Mouse (Mus musculus): ENCODE results near the gene Krt36. TPM values are rescaled to one million over a fixed set of nuclear protein-coding genes. Genes with fewer than 3 reads are reported as not detected.
A peak's percentile ranks its signal among the peaks of the same experiment; 100 is the strongest.

Krt36 gene
- total and polyA plus RNA-seq, 3 experiments: not detected

GRCm38 (mm10) chr11:100058875-100059274 lies 46.6 kb downstream of the Krt36 start:
- no peaks in the 10 kb centered on the region for H3K27me3 ChIP-seq (ENCODE audit: control insufficient read depth in 1 of 2, insufficient read depth in 2 of 2, low read length in 2 of 2)
- peak; percentile 3 for DNase-seq (ENCODE audit: low read depth, low spot score)
- H3K36me3 ChIP-seq (ENCODE audit: control insufficient read depth in 1 of 2, insufficient read depth in 2 of 2, low read length in 2 of 2): no peaks in the 10 kb centered on the region
- H3K9me3 ChIP-seq (replicated peaks; ENCODE audit: insufficient read depth, low read length): no peaks in the 10 kb centered on the region
- H3K79me2 ChIP-seq (ENCODE audit: control insufficient read depth, insufficient read depth, low read length, poor library complexity): no peaks in the 10 kb centered on the region
- no peak overlapping the region for H3K27ac ChIP-seq (ENCODE audit: control insufficient read depth, low read depth, low read length)
- TF ChIP-seq POLR2AphosphoS5 (IDR thresholded peaks at IDR 0.05; ENCODE audit: borderline replicate concordance, low read depth, low read length): no peak
- TF ChIP-seq ETS1 (IDR thresholded peaks at IDR 0.05; ENCODE audit: low read depth, low read length): no peak
- no peak for TF ChIP-seq TAL1 (IDR thresholded peaks at IDR 0.05; ENCODE audit: low read length)
- TF ChIP-seq RAD21 (IDR thresholded peaks at IDR 0.05; ENCODE audit: low read depth, low read length): no peak
- TF ChIP-seq RCOR1 (IDR thresholded peaks at IDR 0.05; ENCODE audit: low read depth, low read length): no peak
- no peak for TF ChIP-seq E2F4 (IDR thresholded peaks at IDR 0.05; ENCODE audit: borderline replicate concordance, low read depth, low read length)
- no peak for TF ChIP-seq MYB (IDR thresholded peaks at IDR 0.05; ENCODE audit: low read depth, low read length)
- TF ChIP-seq TBP (IDR thresholded peaks at IDR 0.05; ENCODE audit: low read depth, low read length): no peak
- TF ChIP-seq CHD2 (IDR thresholded peaks at IDR 0.05; ENCODE audit: low read length): no peak
- no peak for TF ChIP-seq POLR2A (IDR thresholded peaks at IDR 0.05; ENCODE audit: control insufficient read depth in 1 of 2, insufficient read depth in 1 of 2, low read depth in 1 of 2, low read length in 2 of 2, poor library complexity in 1 of 2)
- TF ChIP-seq BHLHE40 (IDR thresholded peaks at IDR 0.05; ENCODE audit: borderline replicate concordance, low read depth, low read length): no peak
- TF ChIP-seq ZMIZ1 (IDR thresholded peaks at IDR 0.05; ENCODE audit: low read depth, low read length): no peak
- no peak for TF ChIP-seq JUND (IDR thresholded peaks at IDR 0.05; ENCODE audit: low read depth, low read length)
- no peak for TF ChIP-seq KAT2A (conservative IDR thresholded peaks at IDR 0.05; ENCODE audit: low read depth, low read length)
- H3K4me3 ChIP-seq (ENCODE audit: control insufficient read depth in 1 of 2, insufficient read depth in 1 of 2, low read depth in 2 of 2, low read length in 2 of 2): no peak overlapping the region
- H3K9ac ChIP-seq (ENCODE audit: control insufficient read depth, low read depth, low read length, poor library complexity, severe bottlenecking): no peak overlapping the region
- H3K4me1 ChIP-seq (ENCODE audit: control insufficient read depth in 1 of 2, insufficient read depth in 2 of 2, low read length in 2 of 2): no peaks in the 10 kb centered on the region

- Histone ChIP-seq H3K27me3 (ENCODE audit: control insufficient read depth in 1 of 2, insufficient read depth in 2 of 2, low read length in 2 of 2) (no peaks in the 10 kb centered on the region), H3K4me1 (ENCODE audit: control insufficient read depth in 1 of 2, insufficient read depth in 2 of 2, low read length in 2 of 2) (no peaks in the 10 kb centered on the region), H3K9me3 (replicated peaks; ENCODE audit: insufficient read depth, low read length) (no peaks in the 10 kb centered on the region), H3K9ac (ENCODE audit: control insufficient read depth, low read depth, low read length, poor library complexity, severe bottlenecking) (no peak overlapping the region), H3K36me3 (ENCODE audit: control insufficient read depth in 1 of 2, insufficient read depth in 2 of 2, low read length in 2 of 2) (no peaks in the 10 kb centered on the region), H3K79me2 (ENCODE audit: control insufficient read depth, insufficient read depth, low read length, poor library complexity) (no peaks in the 10 kb centered on the region), H3K4me3 (ENCODE audit: control insufficient read depth in 1 of 2, insufficient read depth in 1 of 2, low read depth in 2 of 2, low read length in 2 of 2) (no peak overlapping the region), H3K27ac (ENCODE audit: control insufficient read depth, low read depth, low read length) (no peak overlapping the region)
- no peak for DNase-seq (ENCODE audit: low read depth, low spot score)
- TF ChIP-seq JUND (IDR thresholded peaks at IDR 0.05; ENCODE audit: low read depth, low read length) (no peak), POLR2AphosphoS5 (IDR thresholded peaks at IDR 0.05; ENCODE audit: borderline replicate concordance, low read depth, low read length) (no peak)
Measured at GRCm38 (mm10) chr11:100055686-100056655, 49.5 kb downstream of the Krt36 start.

Other genes starting within 250 kb of the Krt36 start
- not detected in 2 replicates for gene Gm11568, start 247.7 kb downstream of the Krt36 start, total RNA-seq (2012; rRNA removed)
- gene Gm11568, start 247.7 kb downstream of the Krt36 start, polyA plus RNA-seq (2012; ENCODE audit: insufficient read depth in 1 of 2, insufficient read length in 2 of 2, low read depth in 1 of 2, low replicate concordance in 2 of 2, missing spikeins in 1 of 2): not detected
- gene Gm11559, start 241.2 kb downstream of the Krt36 start, total RNA-seq (2012; rRNA removed): not detected in 2 replicates
- not detected for gene Gm11559, start 241.2 kb downstream of the Krt36 start, polyA plus RNA-seq (2012; ENCODE audit: insufficient read depth in 1 of 2, insufficient read length in 2 of 2, low read depth in 1 of 2, low replicate concordance in 2 of 2, missing spikeins in 1 of 2)
- gene Krtap9-1, start 232.2 kb downstream of the Krt36 start, total RNA-seq (2012; rRNA removed): not detected in 2 replicates
- not detected for gene Krtap9-1, start 232.2 kb downstream of the Krt36 start, polyA plus RNA-seq (2012; ENCODE audit: insufficient read depth in 1 of 2, insufficient read length in 2 of 2, low read depth in 1 of 2, low replicate concordance in 2 of 2, missing spikeins in 1 of 2)
- not detected in 2 replicates for gene Gm11567, start 226.4 kb downstream of the Krt36 start, total RNA-seq (2012; rRNA removed)
- not detected for gene Gm11567, start 226.4 kb downstream of the Krt36 start, polyA plus RNA-seq (2012; ENCODE audit: insufficient read depth in 1 of 2, insufficient read length in 2 of 2, low read depth in 1 of 2, low replicate concordance in 2 of 2, missing spikeins in 1 of 2)
- not detected in 2 replicates for gene Krtap31-1, start 197.7 kb downstream of the Krt36 start, total RNA-seq (2012; rRNA removed)
- not detected for gene Krtap31-1, start 197.7 kb downstream of the Krt36 start, polyA plus RNA-seq (2012; ENCODE audit: insufficient read depth in 1 of 2, insufficient read length in 2 of 2, low read depth in 1 of 2, low replicate concordance in 2 of 2, missing spikeins in 1 of 2)
- gene Gm11565, start 190.9 kb downstream of the Krt36 start, total RNA-seq (2012; rRNA removed): not detected in 2 replicates
- not detected for gene Gm11565, start 190.9 kb downstream of the Krt36 start, polyA plus RNA-seq (2012; ENCODE audit: insufficient read depth in 1 of 2, insufficient read length in 2 of 2, low read depth in 1 of 2, low replicate concordance in 2 of 2, missing spikeins in 1 of 2)
- not detected in 2 replicates for gene Krtap31-2, start 169.3 kb downstream of the Krt36 start, total RNA-seq (2012; rRNA removed)
- gene Krtap31-2, start 169.3 kb downstream of the Krt36 start, polyA plus RNA-seq (2012; ENCODE audit: insufficient read depth in 1 of 2, insufficient read length in 2 of 2, low read depth in 1 of 2, low replicate concordance in 2 of 2, missing spikeins in 1 of 2): not detected
- not detected in 2 replicates for gene Krtap9-5, start 157.2 kb downstream of the Krt36 start, total RNA-seq (2012; rRNA removed)
- gene Krtap9-5, start 157.2 kb downstream of the Krt36 start, polyA plus RNA-seq (2012; ENCODE audit: insufficient read depth in 1 of 2, insufficient read length in 2 of 2, low read depth in 1 of 2, low replicate concordance in 2 of 2, missing spikeins in 1 of 2): not detected
- not detected in 2 replicates for gene Krtap29-1, start 126.6 kb downstream of the Krt36 start, total RNA-seq (2012; rRNA removed)
- gene Krtap29-1, start 126.6 kb downstream of the Krt36 start, polyA plus RNA-seq (2012; ENCODE audit: insufficient read depth in 1 of 2, insufficient read length in 2 of 2, low read depth in 1 of 2, low replicate concordance in 2 of 2, missing spikeins in 1 of 2): not detected
- 0.08 TPM in 1 of 2 replicates, not detected in the other for gene Krtap16-1, start 119.0 kb downstream of the Krt36 start, total RNA-seq (2012; rRNA removed)
- not detected for gene Krtap16-1, start 119.0 kb downstream of the Krt36 start, polyA plus RNA-seq (2012; ENCODE audit: insufficient read depth in 1 of 2, insufficient read length in 2 of 2, low read depth in 1 of 2, low replicate concordance in 2 of 2, missing spikeins in 1 of 2)
- not detected in 2 replicates for gene Krtap17-1, start 111.6 kb downstream of the Krt36 start, total RNA-seq (2012; rRNA removed)
- gene Krtap17-1, start 111.6 kb downstream of the Krt36 start, polyA plus RNA-seq (2012; ENCODE audit: insufficient read depth in 1 of 2, insufficient read length in 2 of 2, low read depth in 1 of 2, low replicate concordance in 2 of 2, missing spikeins in 1 of 2): not detected
- not detected in 2 replicates for gene Krt33a, start 89.4 kb downstream of the Krt36 start, total RNA-seq (2012; rRNA removed)
- not detected for gene Krt33a, start 89.4 kb downstream of the Krt36 start, polyA plus RNA-seq (2012; ENCODE audit: insufficient read depth in 1 of 2, insufficient read length in 2 of 2, low read depth in 1 of 2, low replicate concordance in 2 of 2, missing spikeins in 1 of 2)
- gene Krt33b, start 75.8 kb downstream of the Krt36 start, total RNA-seq (2012; rRNA removed): not detected in 2 replicates
- not detected for gene Krt33b, start 75.8 kb downstream of the Krt36 start, polyA plus RNA-seq (2012; ENCODE audit: insufficient read depth in 1 of 2, insufficient read length in 2 of 2, low read depth in 1 of 2, low replicate concordance in 2 of 2, missing spikeins in 1 of 2)
- gene Krt34, start 64.1 kb downstream of the Krt36 start, total RNA-seq (2012; rRNA removed): not detected in 2 replicates
- gene Krt34, start 64.1 kb downstream of the Krt36 start, polyA plus RNA-seq (2012; ENCODE audit: insufficient read depth in 1 of 2, insufficient read length in 2 of 2, low read depth in 1 of 2, low replicate concordance in 2 of 2, missing spikeins in 1 of 2): not detected
- not detected in 2 replicates for gene Krt31, start 55.1 kb downstream of the Krt36 start, total RNA-seq (2012; rRNA removed)
- not detected for gene Krt31, start 55.1 kb downstream of the Krt36 start, polyA plus RNA-seq (2012; ENCODE audit: insufficient read depth in 1 of 2, insufficient read length in 2 of 2, low read depth in 1 of 2, low replicate concordance in 2 of 2, missing spikeins in 1 of 2)
- gene Krt32, start 17.4 kb downstream of the Krt36 start, total RNA-seq (2012; rRNA removed): not detected in 2 replicates
- not detected for gene Krt32, start 17.4 kb downstream of the Krt36 start, polyA plus RNA-seq (2012; ENCODE audit: insufficient read depth in 1 of 2, insufficient read length in 2 of 2, low read depth in 1 of 2, low replicate concordance in 2 of 2, missing spikeins in 1 of 2)
- gene Krt35, start 9.4 kb downstream of the Krt36 start, total RNA-seq (2012; rRNA removed): not detected in 2 replicates
- not detected for gene Krt35, start 9.4 kb downstream of the Krt36 start, polyA plus RNA-seq (2012; ENCODE audit: insufficient read depth in 1 of 2, insufficient read length in 2 of 2, low read depth in 1 of 2, low replicate concordance in 2 of 2, missing spikeins in 1 of 2)
- not detected in 2 replicates for gene Krt13, start 15.9 kb upstream of the Krt36 start, total RNA-seq (2012; rRNA removed)
- gene Krt13, start 15.9 kb upstream of the Krt36 start, polyA plus RNA-seq (2012; ENCODE audit: insufficient read depth in 1 of 2, insufficient read length in 2 of 2, low read depth in 1 of 2, low replicate concordance in 2 of 2, missing spikeins in 1 of 2): not detected
- not detected in 2 replicates for gene Krt15, start 30.3 kb upstream of the Krt36 start, total RNA-seq (2012; rRNA removed)
- not detected for gene Krt15, start 30.3 kb upstream of the Krt36 start, polyA plus RNA-seq (2012; ENCODE audit: insufficient read depth in 1 of 2, insufficient read length in 2 of 2, low read depth in 1 of 2, low replicate concordance in 2 of 2, missing spikeins in 1 of 2)
- gene Krt19, start 43.0 kb upstream of the Krt36 start, total RNA-seq (2012; rRNA removed): not detected in 2 replicates
- not detected for gene Krt19, start 43.0 kb upstream of the Krt36 start, polyA plus RNA-seq (2012; ENCODE audit: insufficient read depth in 1 of 2, insufficient read length in 2 of 2, low read depth in 1 of 2, low replicate concordance in 2 of 2, missing spikeins in 1 of 2)
- gene Krt9, start 87.6 kb upstream of the Krt36 start, total RNA-seq (2012; rRNA removed): not detected in 2 replicates
- gene Krt9, start 87.6 kb upstream of the Krt36 start, polyA plus RNA-seq (2012; ENCODE audit: insufficient read depth in 1 of 2, insufficient read length in 2 of 2, low read depth in 1 of 2, low replicate concordance in 2 of 2, missing spikeins in 1 of 2): not detected
- not detected in 2 replicates for gene Krt14, start 101.9 kb upstream of the Krt36 start, total RNA-seq (2012; rRNA removed)
- gene Krt14, start 101.9 kb upstream of the Krt36 start, polyA plus RNA-seq (2012; ENCODE audit: insufficient read depth in 1 of 2, insufficient read length in 2 of 2, low read depth in 1 of 2, low replicate concordance in 2 of 2, missing spikeins in 1 of 2): not detected
- not detected in 2 replicates for gene Krt16, start 143.3 kb upstream of the Krt36 start, total RNA-seq (2012; rRNA removed)
- not detected for gene Krt16, start 143.3 kb upstream of the Krt36 start, polyA plus RNA-seq (2012; ENCODE audit: insufficient read depth in 1 of 2, insufficient read length in 2 of 2, low read depth in 1 of 2, low replicate concordance in 2 of 2, missing spikeins in 1 of 2)
- not detected in 2 replicates for gene Krt17, start 155.4 kb upstream of the Krt36 start, total RNA-seq (2012; rRNA removed)
- not detected for gene Krt17, start 155.4 kb upstream of the Krt36 start, polyA plus RNA-seq (2012; ENCODE audit: insufficient read depth in 1 of 2, insufficient read length in 2 of 2, low read depth in 1 of 2, low replicate concordance in 2 of 2, missing spikeins in 1 of 2)
- not detected in 2 replicates for gene Krt42, start 164.2 kb upstream of the Krt36 start, total RNA-seq (2012; rRNA removed)
- gene Krt42, start 164.2 kb upstream of the Krt36 start, polyA plus RNA-seq (2012; ENCODE audit: insufficient read depth in 1 of 2, insufficient read length in 2 of 2, low read depth in 1 of 2, low replicate concordance in 2 of 2, missing spikeins in 1 of 2): not detected
- 320 and 383 TPM in 2 replicates for gene Eif1, start 214.3 kb upstream of the Krt36 start, total RNA-seq (2012; rRNA removed)
- 100 to 1,000 TPM; 289 to 926 TPM for gene Eif1, start 214.3 kb upstream of the Krt36 start, polyA plus RNA-seq (2012; ENCODE audit: insufficient read depth in 1 of 2, insufficient read length in 2 of 2, low read depth in 1 of 2, low replicate concordance in 2 of 2, missing spikeins in 1 of 2)
- gene Gast, start 228.8 kb upstream of the Krt36 start, total RNA-seq (2012; rRNA removed): not detected in 2 replicates
- not detected for gene Gast, start 228.8 kb upstream of the Krt36 start, polyA plus RNA-seq (2012; ENCODE audit: insufficient read depth in 1 of 2, insufficient read length in 2 of 2, low read depth in 1 of 2, low replicate concordance in 2 of 2, missing spikeins in 1 of 2)